Mouse (Mus musculus) spleen, embryonic (tissue): ENCODE results near the gene Tpst1.

Experiments
- CTCF ChIA-PET: fragments of 350-600 bp; sonication (Branson Sonifier 250); formaldehyde crosslinking; loops from one replicate; lab custom pipeline; 2022; lab: Charles Lee

Tpst1 gene

GRCm38 (mm10) chr5:130181740-130182540 is 108.8 kb downstream of the Tpst1 start:
- CTCF ChIA-PET, result no interaction called here

- CTCF ChIA-PET, result no interaction called here
These were observed 109.4 kb downstream of the Tpst1 start for GRCm38 (mm10) chr5:130182541-130182821.

GRCm38 (mm10) chr5:130184193-130184856 is 111.2 kb downstream of the Tpst1 start:
- CTCF ChIA-PET, result no interaction called here

GRCm38 (mm10) chr5:130185312-130185711 is 112.2 kb downstream of the Tpst1 start:
- CTCF ChIA-PET, result no interaction called here
